ENCODE assay signal across 8 mouse cellular contexts in the genomic region with DNA sequence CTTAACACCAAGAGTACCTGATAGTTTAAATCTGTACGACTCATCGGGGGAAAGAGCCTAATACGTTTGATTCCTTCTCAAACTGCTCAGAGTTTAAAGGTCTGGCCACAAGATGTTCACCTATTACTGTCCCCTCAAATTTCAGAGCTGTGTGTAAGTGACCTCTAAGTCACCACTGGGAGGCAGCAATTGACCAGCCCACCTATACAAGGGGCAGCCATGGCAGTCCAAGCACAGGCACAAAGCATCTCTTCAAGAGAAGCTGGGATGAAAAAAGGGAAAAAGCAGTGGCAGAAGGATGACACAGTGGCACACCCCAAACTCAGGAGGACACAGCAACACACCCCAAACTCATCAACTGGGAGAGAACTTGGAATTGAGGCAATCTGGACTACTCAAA. TPM values are rescaled to one million over a fixed set of nuclear protein-coding genes. Genes with fewer than 3 reads are reported as not detected.
A peak's percentile ranks its signal among the peaks of the same experiment; 100 is the strongest.
DNase-seq lines count a peak whose midpoint lies in the region; ATAC-seq and TF ChIP-seq lines count a peak whose summit lies in the region.

No protein-coding gene starts in this region.

- WGBS in kidney, embryonic 14.5 days: 91% methylated on average over 3 of the region's 3 CpGs
- 86% methylated on average over 3 of the region's 3 CpGs for WGBS in bone marrow, adult 2 months
- 87% methylated on average over 3 of the region's 3 CpGs for WGBS in forebrain, postnatal 0 days

- no peaks in the 10 kb centered on the region for H3K4me1 ChIP-seq in kidney, embryonic 14.5 days (ENCODE audit: control insufficient read depth, insufficient read depth, low read length)
- H3K4me1 ChIP-seq in bone marrow, adult 2 months (ENCODE audit: control insufficient read depth, insufficient read depth, low read length): no peaks in the 10 kb centered on the region
- no peaks in the 10 kb centered on the region for H3K4me1 ChIP-seq in forebrain, postnatal 0 days (ENCODE audit: insufficient read depth)

- ATAC-seq in kidney, embryonic 14.5 days (ENCODE audit: low FRiP score, low TSS enrichment): peak; percentile 71; the same call in 1 of the 2 replicates
- 0 out of 2 replicates have a peak, but pooled peaks have one; percentile 53 for ATAC-seq in forebrain, postnatal 0 days
- no peak for ATAC-seq in inflammation-experienced regulatory T-cells, adult 6 months

- no peak for DNase-seq in kidney, adult 8-10 months
- DNase-seq in forebrain, postnatal 0 days: no peak
- DNase-seq in lung, postnatal 36 days: peak; percentile 37
- no peak for DNase-seq in testis, postnatal 10 days (ENCODE audit: low spot score)
- no peak for DNase-seq in gastrocnemius, postnatal 25 days

- no peak for TF ChIP-seq POLR2A in bone marrow, adult 2 months (IDR thresholded peaks at IDR 0.05; ENCODE audit: borderline replicate concordance, control insufficient read depth, low read depth, low read length)

- peak; percentile 33; the same call in 1 of the 2 replicates for TF ChIP-seq CTCF in bone marrow, adult 2 months (IDR thresholded peaks at IDR 0.05; ENCODE audit: control insufficient read depth, insufficient read depth, low read length)
- TF ChIP-seq CTCF in forebrain, postnatal 0 days (IDR thresholded peaks at IDR 0.05; ENCODE audit: low read depth): peak; percentile 44

- no peak overlapping the region for H3K27ac ChIP-seq in kidney, embryonic 14.5 days (ENCODE audit: low read depth, low read length)
- no peak overlapping the region for H3K27ac ChIP-seq in bone marrow, adult 2 months (ENCODE audit: control insufficient read depth, insufficient read depth, low read depth, low read length, poor library complexity)
- no peak overlapping the region for H3K27ac ChIP-seq in forebrain, postnatal 0 days (ENCODE audit: low read depth, low read length)

- H3K27me3 ChIP-seq in kidney, embryonic 14.5 days (ENCODE audit: control insufficient read depth, insufficient read depth, low read length): no peaks in the 10 kb centered on the region
- H3K27me3 ChIP-seq in forebrain, postnatal 0 days (ENCODE audit: insufficient read depth, low read length): no peaks in the 10 kb centered on the region

- H3K9ac ChIP-seq in kidney, embryonic 14.5 days (ENCODE audit: low read depth, low read length): no peak overlapping the region
- no peak overlapping the region for H3K9ac ChIP-seq in forebrain, postnatal 0 days

- no peaks in the 10 kb centered on the region for H3K36me3 ChIP-seq in kidney, embryonic 14.5 days (ENCODE audit: control insufficient read depth, insufficient read depth, low read length)
- H3K36me3 ChIP-seq in forebrain, postnatal 0 days (ENCODE audit: insufficient read depth): peaks cover 9% of the 10 kb centered on the region; the same call in 1 of the 2 replicates

- H3K9me3 ChIP-seq in kidney, embryonic 14.5 days (ENCODE audit: control insufficient read depth, low read length): no peaks in the 10 kb centered on the region
- H3K9me3 ChIP-seq in forebrain, postnatal 0 days (ENCODE audit: low read length): no peaks in the 10 kb centered on the region

- no peak overlapping the region for H3K4me2 ChIP-seq in kidney, embryonic 14.5 days (replicated peaks; ENCODE audit: low read depth, low read length)
- no peak overlapping the region for H3K4me2 ChIP-seq in forebrain, postnatal 0 days (ENCODE audit: low read depth)

- H3K4me3 ChIP-seq in kidney, embryonic 14.5 days (ENCODE audit: low read length): no peak overlapping the region
- no peak overlapping the region for H3K4me3 ChIP-seq in bone marrow, adult 2 months (replicated peaks; ENCODE audit: control insufficient read depth, low read depth, low read length)
- H3K4me3 ChIP-seq in forebrain, postnatal 0 days (ENCODE audit: low read depth, low read length): no peak overlapping the region

RNA-seq across cellular contexts. Expression of a gene that starts 28.1 kb away (rescaled TPM):
- polyA plus RNA-seq in kidney, embryonic 14.5 days (2014; fragmentation: Nextera tagmentation; extraction: Ambion mirVana): 5.7 and 11.8 TPM in 2 replicates
- 2.7 and 8.7 TPM in 2 replicates for polyA plus RNA-seq in bone marrow, adult 2 months (2011; ENCODE audit: insufficient read depth, insufficient read length, low replicate concordance, missing spikeins)
- total RNA-seq in forebrain, postnatal 0 days (2014; rRNA removed): 21.1 and 24.4 TPM in 2 replicates
- 5.6 and 7.1 TPM in 2 replicates for polyA plus RNA-seq in forebrain, postnatal 0 days (2015; fragmentation: Nextera tagmentation; extraction: Ambion mirVana)
- polyA plus RNA-seq in inflammation-experienced regulatory T-cells, adult 6 months (2017; shearing (Covaris generic)): 10 to 100 TPM in 2 of 3 experiments, 1 to 10 TPM in 1; 8.5 to 15.0 (median 13.0) TPM
- total RNA-seq in gastrocnemius, postnatal 25 days (2021): 10 to 100 TPM; 50.7 to 84.7 TPM
